Mouse (Mus musculus): ENCODE results near the gene Fmo2. TPM values are rescaled to one million over a fixed set of nuclear protein-coding genes. Genes with fewer than 3 reads are reported as not detected.

The Fmo2 gene
- total and polyA plus RNA-seq, 3 experiments: not detected

GRCm38 (mm10) chr1:162914932-162915556 lies 16.5 kb upstream of the Fmo2 start:
- Histone ChIP-seq H3K9me3 (replicated peaks; ENCODE audit: low read length) (no peaks in the 10 kb centered on the region), H3K9ac (ENCODE audit: insufficient read depth, low read depth) (no peak overlapping the region), H3K4me3 (replicated peaks in 1 of 3; ENCODE audit: low read depth in 2 of 3, low read length in 2 of 3, poor library complexity in 1 of 3) (no peak overlapping the region), H3K4me1 (ENCODE audit: control insufficient read depth in 1 of 2, insufficient read depth in 2 of 2) (no peaks in the 10 kb centered on the region), H3K79me2 (replicated peaks; ENCODE audit: control insufficient read depth, extremely low read depth, insufficient read depth, poor library complexity, severe bottlenecking) (no peaks in the 10 kb centered on the region), H3K36me3 (replicated peaks in 1 of 2; ENCODE audit: control insufficient read depth in 1 of 2, insufficient read depth in 1 of 2, low read length in 1 of 2) (no peaks in the 10 kb centered on the region), H3K4me2 (ENCODE audit: insufficient read depth, low read depth, poor library complexity, severe bottlenecking) (no peak overlapping the region), H3K27me3 (replicated peaks) (no peaks in the 10 kb centered on the region), H3K27ac (ENCODE audit: insufficient read depth, low read depth) (no peak overlapping the region)
- TF ChIP-seq HCFC1 (IDR thresholded peaks at IDR 0.05; ENCODE audit: low read depth, low read length) (no peak), MEF2A (IDR thresholded peaks at IDR 0.05; ENCODE audit: borderline replicate concordance, low read depth, low read length) (no peak), CTCF (conservative IDR thresholded peaks at IDR 0.05 in 1 of 2, IDR thresholded peaks at IDR 0.05 in 1 of 2; ENCODE audit: low read depth in 2 of 2, low read length in 2 of 2) (no peak), JUND (conservative IDR thresholded peaks at IDR 0.05; ENCODE audit: low read depth, low read length) (no peak), CHD1 (IDR thresholded peaks at IDR 0.05; ENCODE audit: low read depth, low read length) (no peak), NELFE (IDR thresholded peaks at IDR 0.05; ENCODE audit: low read depth, low read length) (no peak), SMC3 (IDR thresholded peaks at IDR 0.05; ENCODE audit: low read depth, low read length) (no peak), IRF4 (IDR thresholded peaks at IDR 0.05; ENCODE audit: low read depth, low read length) (no peak), TCF12 (IDR thresholded peaks at IDR 0.05; ENCODE audit: low read depth, low read length) (no peak)
- in situ Hi-C loops (cut with MboI; ENCODE audit: low pct_ligation_motif_present, low pct_unique_long_range_greater_than_20kb, low sequenced_read_pairs): no loop called here
- no peak for DNase-seq (ENCODE audit: extremely low read depth)
- dilution Hi-C loops (cut with MboI; ENCODE audit: extremely low pct_ligation_motif_present, extremely low pct_unique_long_range_greater_than_20kb, low sequenced_read_pairs): no loop called here

GRCm38 (mm10) chr1:162912085-162912484 lies 13.6 kb upstream of the Fmo2 start:
- no peaks in the 10 kb centered on the region for H3K79me2 ChIP-seq (replicated peaks; ENCODE audit: control insufficient read depth, extremely low read depth, insufficient read depth, poor library complexity, severe bottlenecking)
- no peaks in the 10 kb centered on the region for H3K4me1 ChIP-seq (ENCODE audit: control insufficient read depth in 1 of 2, insufficient read depth in 2 of 2)
- TF ChIP-seq PAX5 (IDR thresholded peaks at IDR 0.05; ENCODE audit: low read length): no peak
- TF ChIP-seq MAZ (IDR thresholded peaks at IDR 0.05; ENCODE audit: low read depth, low read length): no peak
- no peak for TF ChIP-seq MYC (IDR thresholded peaks at IDR 0.05; ENCODE audit: low read depth, low read length)
- no peak for TF ChIP-seq POLR2AphosphoS2 (IDR thresholded peaks at IDR 0.05; ENCODE audit: low read depth, low read length)
- no peak for TF ChIP-seq ZC3H11A (IDR thresholded peaks at IDR 0.05; ENCODE audit: low read depth, low read length)
- TF ChIP-seq NELFE (IDR thresholded peaks at IDR 0.05; ENCODE audit: low read depth, low read length): no peak
- TF ChIP-seq RCOR1 (conservative IDR thresholded peaks at IDR 0.05; ENCODE audit: low read depth, low read length): no peak
- no peak overlapping the region for H3K9ac ChIP-seq (ENCODE audit: insufficient read depth, low read depth)
- H3K27me3 ChIP-seq (replicated peaks): no peaks in the 10 kb centered on the region
- in situ Hi-C loops (cut with MboI; ENCODE audit: low pct_ligation_motif_present, low pct_unique_long_range_greater_than_20kb, low sequenced_read_pairs) (no loop called here), dilution Hi-C loops (cut with MboI; ENCODE audit: extremely low pct_ligation_motif_present, extremely low pct_unique_long_range_greater_than_20kb, low sequenced_read_pairs) (no loop called here)
- no peak overlapping the region for H3K4me3 ChIP-seq (replicated peaks in 1 of 3; ENCODE audit: low read depth in 2 of 3, low read length in 2 of 3, poor library complexity in 1 of 3)
- DNase-seq (ENCODE audit: extremely low read depth): no peak
- no peaks in the 10 kb centered on the region for H3K36me3 ChIP-seq (replicated peaks in 1 of 2; ENCODE audit: control insufficient read depth in 1 of 2, insufficient read depth in 1 of 2, low read length in 1 of 2)
- H3K9me3 ChIP-seq (replicated peaks; ENCODE audit: low read length): no peaks in the 10 kb centered on the region
- no peak overlapping the region for H3K27ac ChIP-seq (ENCODE audit: insufficient read depth, low read depth)
- no peak overlapping the region for H3K4me2 ChIP-seq (ENCODE audit: insufficient read depth, low read depth, poor library complexity, severe bottlenecking)

Data from CH12.LX (cell line).